Mouse (Mus musculus): Measurements from ENCODE around the gene a.

- TF ChIP-seq CTCF (conservative IDR thresholded peaks at IDR 0.05; ENCODE audit: low read length) (no peak), POU5F1 (IDR thresholded peaks at IDR 0.05; ENCODE audit: borderline replicate concordance, low read length) (no peak)
Observed at GRCm38 (mm10) chr2:154959909-154960308, 168.7 kb downstream of the a start.

Data from E14TG2a.4 (cell line).